Mouse (Mus musculus) stomach, embryonic 15.5 days (tissue): Measurements from ENCODE around the gene Klf1. TPM values are rescaled to one million over a fixed set of nuclear protein-coding genes. Genes with fewer than 3 reads are reported as not detected.

ENCODE experiments used
- ATAC-seq: fragments of 200-750 bp; cut with Nextera tagmentation; 2 replicates; pipeline ENCODE4 v1.8.0; 2017; ENCODE audit warnings: low read depth, moderate number of reproducible peaks, moderate TSS enrichment; ENCODE audit not compliant: insufficient read depth, low FRiP score
- H3K27ac ChIP-seq: fragments of 300-500 bp; sonication (generic); 2 replicates; pipeline ENCODE4 v1.5.1; 2015; ENCODE audit warnings: mild to moderate bottlenecking, inconsistent platforms
- H3K27me3 ChIP-seq: fragments of 300-500 bp; sonication (generic); replicated peaks from 2 replicates; pipeline ENCODE4 v1.6.1; 2015; ENCODE audit warnings: inconsistent platforms
- H3K36me3 ChIP-seq: fragments of 300-500 bp; sonication (generic); 2 replicates; pipeline ENCODE4 v1.6.1; 2015; ENCODE audit warnings: inconsistent platforms
- H3K4me1 ChIP-seq: fragments of 300-500 bp; sonication (generic); 2 replicates; pipeline ENCODE4 v1.6.1; 2015; ENCODE audit warnings: inconsistent platforms
- H3K4me2 ChIP-seq: fragments of 300-500 bp; sonication (generic); 2 replicates; pipeline ENCODE4 v1.6.1; 2015; ENCODE audit warnings: mild to moderate bottlenecking, inconsistent platforms
- H3K4me3 ChIP-seq: fragments of 300-500 bp; sonication (generic); replicated peaks from 2 replicates; pipeline ENCODE4 v1.5.1; 2015; ENCODE audit warnings: inconsistent platforms
- H3K9ac ChIP-seq: fragments of 300-500 bp; sonication (generic); 2 replicates; pipeline ENCODE4 v1.6.1; 2015; ENCODE audit warnings: inconsistent platforms
- H3K9me3 ChIP-seq: fragments of 300-500 bp; sonication (generic); 2 replicates; pipeline ENCODE4 v1.6.1; 2016; ENCODE audit warnings: inconsistent platforms
- WGBS: fragments of 180-500 bp; shearing (Covaris S2); methylation state at CpG from one replicate; pipeline ENCODE4 v1.1.7; 2015; 5-methylcytosine and 5-hydroxymethylcytosine counted together
- polyA plus RNA-seq: library from polyadenylated mRNA; unstranded; fragments of >200 nt; fragmentation: Nextera tagmentation; extraction: Ambion mirVana; gene quantifications from 2 replicates; pipeline ENCODE4 v1.2.1, GENCODE M21; 2015

Gene Klf1
- polyA plus RNA-seq, result 14.8 and 39.3 TPM in 2 replicates

DNA sequence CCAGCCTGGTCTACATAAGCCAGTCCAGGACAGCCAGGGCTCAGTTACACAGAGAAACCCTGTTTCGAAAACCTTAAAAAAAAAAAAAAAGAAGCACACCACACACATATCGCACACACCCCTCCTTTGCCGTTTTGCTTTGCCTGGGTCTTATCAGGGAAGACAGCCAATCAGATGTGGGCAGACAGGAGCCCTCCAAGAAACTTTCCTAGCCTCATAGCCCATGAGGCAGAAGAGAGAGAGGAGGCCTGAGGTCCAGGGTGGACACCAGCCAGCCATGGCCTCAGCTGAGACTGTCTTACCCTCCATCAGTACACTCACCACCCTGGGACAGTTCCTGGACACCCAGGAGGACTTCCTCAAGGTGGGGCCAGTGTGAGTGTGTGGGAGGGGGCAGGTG, at the start of gene Klf1:
Klf1 (plus strand) TSS at position 177 of the 400 bp plus-strand sequence.
- peak; percentile 61; the same call in 1 of the 2 replicates for ATAC-seq
- H3K27me3 ChIP-seq, result no peaks in the 10 kb centered on the region
- peak within 1 kb of the TSS; percentile 75 for H3K4me3 ChIP-seq
- peaks cover 15% of the 10 kb centered on the region for H3K4me1 ChIP-seq
- peak within 1 kb of the TSS; percentile 92 for H3K27ac ChIP-seq
- H3K4me2 ChIP-seq, result peak within 1 kb of the TSS; percentile 99
- H3K9ac ChIP-seq, result peak within 1 kb of the TSS; percentile 82
- no peaks in the 10 kb centered on the region for H3K9me3 ChIP-seq
- no peaks in the 10 kb centered on the region for H3K36me3 ChIP-seq
- 63% methylated on average over 3 of the region's 3 CpGs for WGBS

DNA sequence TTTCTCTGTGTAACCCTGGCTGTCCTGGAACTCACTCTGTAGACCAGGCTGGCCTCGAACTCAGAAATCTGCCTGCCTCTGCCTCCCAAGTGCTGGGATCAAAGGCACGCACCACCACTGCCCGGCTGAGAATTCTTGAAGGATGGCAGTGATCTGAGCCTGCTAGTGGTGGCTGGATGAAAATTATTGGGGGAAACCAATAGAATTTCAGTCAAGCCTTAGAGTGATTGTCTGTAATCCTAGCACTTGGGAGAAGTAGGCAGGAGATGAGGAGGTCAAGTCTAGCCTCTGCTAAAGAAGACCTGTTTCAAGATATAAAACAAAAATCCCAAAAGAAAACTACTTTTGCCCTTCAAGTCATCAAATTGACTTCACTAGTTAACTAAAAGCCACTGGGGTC, 45.3 kb upstream of the Klf1 start:
- H3K27ac ChIP-seq, result no peak overlapping the region
- no peak overlapping the region for H3K9ac ChIP-seq
- WGBS, result 94% methylated on average over 3 of the region's 3 CpGs
- H3K9me3 ChIP-seq, result no peaks in the 10 kb centered on the region
- no peak overlapping the region for H3K4me3 ChIP-seq
- H3K4me1 ChIP-seq, result peaks cover 12% of the 10 kb centered on the region
- no peak overlapping the region for H3K4me2 ChIP-seq
- peak; percentile 7; the same call in 1 of the 2 replicates for ATAC-seq
- no peaks in the 10 kb centered on the region for H3K27me3 ChIP-seq
- peaks cover 14% of the 10 kb centered on the region for H3K36me3 ChIP-seq

DNA sequence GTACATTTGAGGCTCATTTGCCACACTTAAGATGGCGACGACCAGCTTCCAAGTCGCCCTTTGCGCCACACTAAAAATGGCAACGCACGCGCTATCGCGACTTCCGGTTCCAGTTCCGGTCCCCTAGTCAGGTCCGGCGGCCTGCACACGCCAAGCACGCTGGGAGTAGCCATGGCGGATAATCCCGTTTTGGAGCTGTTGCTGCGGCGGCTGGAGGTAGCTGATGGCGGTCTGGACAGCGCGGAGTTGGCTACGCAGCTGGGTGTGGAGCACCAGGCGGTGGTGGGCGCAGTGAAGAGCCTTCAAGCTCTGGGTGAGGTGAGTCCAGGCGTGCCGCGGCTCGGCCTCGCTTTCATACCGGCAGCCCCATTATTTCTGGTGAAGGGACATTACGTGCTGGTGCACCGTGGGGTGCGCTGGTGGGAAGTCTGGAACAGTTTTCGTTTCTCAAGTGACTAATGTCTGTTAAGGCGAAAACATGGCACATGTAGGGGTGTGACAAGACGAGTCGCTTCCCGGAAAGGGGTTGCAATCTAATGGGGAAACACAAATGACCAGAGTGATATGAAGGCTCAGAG, 44.8 kb upstream of the Klf1 start, which contains the start of gene Farsa:
Farsa (plus strand) TSS at position 126 of the 578 bp plus-strand sequence.
- peaks cover 19% of the 10 kb centered on the region for H3K36me3 ChIP-seq
- H3K4me2 ChIP-seq, result peak within 1 kb of the TSS; percentile 83
- H3K9ac ChIP-seq, result peak within 1 kb of the TSS; percentile 89
- H3K4me1 ChIP-seq, result peaks cover 12% of the 10 kb centered on the region
- H3K27me3 ChIP-seq, result no peaks in the 10 kb centered on the region
- H3K9me3 ChIP-seq, result no peaks in the 10 kb centered on the region
- peak within 1 kb of the TSS; percentile 95 for H3K4me3 ChIP-seq
- ATAC-seq, result peak; percentile 92
- WGBS, result under 1% methylated on average over 39 of the region's 39 CpGs
- peak within 1 kb of the TSS; percentile 77 for H3K27ac ChIP-seq

DNA sequence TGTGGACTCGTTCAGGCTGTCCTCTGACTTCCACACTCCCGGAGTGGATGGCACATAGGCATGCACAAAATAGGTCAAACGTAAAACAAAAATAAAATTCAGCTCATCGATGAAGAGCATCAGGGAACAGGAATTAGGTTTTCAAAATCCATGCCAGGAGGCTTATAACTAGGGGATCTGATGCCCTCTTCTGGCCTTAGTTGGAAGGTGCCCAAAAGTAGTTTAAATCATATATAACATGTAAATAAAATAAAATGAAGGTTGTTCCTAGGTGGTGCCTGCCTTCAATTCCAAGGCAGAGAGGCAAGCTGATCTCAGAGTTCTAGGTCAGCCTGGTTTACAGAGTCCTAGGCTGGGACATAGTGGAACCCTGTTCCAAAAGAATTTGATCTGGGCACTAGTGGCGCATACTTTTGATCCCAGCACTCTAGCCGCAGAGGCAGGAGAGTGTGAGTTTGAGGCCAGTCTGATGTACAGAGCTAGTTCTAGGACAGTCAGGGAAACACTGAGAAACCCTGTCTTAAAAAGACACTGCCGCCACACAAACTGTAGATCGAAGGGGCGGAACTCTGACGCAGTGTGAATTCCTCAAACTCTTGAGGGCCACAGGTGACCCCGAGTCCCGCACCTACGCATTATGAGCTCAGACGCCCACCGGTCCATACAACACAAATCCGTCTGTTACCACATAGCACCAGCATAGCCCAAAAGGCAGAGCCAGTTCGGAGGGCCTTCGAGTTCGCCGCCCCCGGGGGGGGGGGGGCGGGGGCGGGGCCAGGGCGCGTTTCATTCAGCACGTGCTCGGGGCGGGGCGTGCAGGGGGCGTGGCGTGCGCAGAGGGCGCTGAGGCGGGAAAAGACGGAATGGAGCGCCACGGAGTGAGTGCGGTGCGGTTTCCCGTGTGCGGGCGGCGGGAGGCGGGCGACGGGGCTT, 30.1 kb upstream of the Klf1 start, which contains the start of gene Syce2:
Syce2 (plus strand) TSS at position 736 of the 933 bp plus-strand sequence.
- H3K36me3 ChIP-seq, result peaks cover 26% of the 10 kb centered on the region
- H3K4me3 ChIP-seq, result peak within 1 kb of the TSS; percentile 53
- peak within 1 kb of the TSS; percentile 34 for H3K9ac ChIP-seq
- H3K27ac ChIP-seq, result no peak within 1 kb of the TSS
- peaks cover 14% of the 10 kb centered on the region for H3K4me1 ChIP-seq
- peak within 1 kb of the TSS; percentile 100 for H3K4me2 ChIP-seq
- peak; percentile 73 for ATAC-seq
- H3K9me3 ChIP-seq, result no peaks in the 10 kb centered on the region
- 13% methylated on average over 44 of the region's 46 CpGs for WGBS
- H3K27me3 ChIP-seq, result no peaks in the 10 kb centered on the region

DNA sequence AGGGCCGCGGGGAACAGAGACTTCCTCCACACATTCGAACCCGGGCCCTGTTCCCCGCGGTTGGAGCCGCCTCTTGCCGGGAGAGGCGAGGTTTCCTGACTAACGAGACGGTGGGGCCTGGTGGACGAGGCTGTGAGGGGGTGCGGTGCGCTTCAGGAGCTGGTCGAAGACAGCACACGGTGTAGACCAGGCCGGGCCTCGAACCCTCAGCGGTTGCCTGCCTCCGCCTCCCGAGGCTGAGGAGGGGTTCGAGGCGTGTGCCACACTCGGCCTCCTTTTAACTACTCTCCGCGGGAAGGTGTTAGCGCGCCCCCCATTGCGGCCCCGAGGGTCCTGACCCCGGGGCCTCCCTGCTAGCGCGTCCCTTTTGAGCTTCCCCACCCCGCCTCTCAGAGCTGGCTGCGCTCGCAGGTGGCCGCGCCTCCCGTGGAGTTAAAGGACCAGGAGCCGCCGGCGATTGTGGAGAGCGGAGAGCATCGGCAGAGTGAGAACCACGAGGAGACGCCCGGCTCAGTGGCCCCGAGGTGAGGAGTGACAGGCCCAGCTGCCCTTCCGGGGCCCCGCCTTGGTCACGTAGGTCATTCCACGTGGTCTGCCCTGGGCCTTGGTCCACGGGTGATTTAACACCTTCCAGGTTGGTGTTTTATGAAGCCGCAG, 29.3 kb upstream of the Klf1 start:
- 3% methylated on average over 53 of the region's 54 CpGs for WGBS
- peak; percentile 65 for ATAC-seq
- H3K36me3 ChIP-seq, result peaks cover 18% of the 10 kb centered on the region
- H3K4me3 ChIP-seq, result peak overlapping the region; percentile 53
- peak overlapping the region; percentile 100 for H3K4me2 ChIP-seq
- peaks cover 14% of the 10 kb centered on the region for H3K4me1 ChIP-seq
- no peaks in the 10 kb centered on the region for H3K9me3 ChIP-seq
- H3K27me3 ChIP-seq, result no peaks in the 10 kb centered on the region
- H3K9ac ChIP-seq, result peak overlapping the region; percentile 34
- H3K27ac ChIP-seq, result no peak overlapping the region

DNA sequence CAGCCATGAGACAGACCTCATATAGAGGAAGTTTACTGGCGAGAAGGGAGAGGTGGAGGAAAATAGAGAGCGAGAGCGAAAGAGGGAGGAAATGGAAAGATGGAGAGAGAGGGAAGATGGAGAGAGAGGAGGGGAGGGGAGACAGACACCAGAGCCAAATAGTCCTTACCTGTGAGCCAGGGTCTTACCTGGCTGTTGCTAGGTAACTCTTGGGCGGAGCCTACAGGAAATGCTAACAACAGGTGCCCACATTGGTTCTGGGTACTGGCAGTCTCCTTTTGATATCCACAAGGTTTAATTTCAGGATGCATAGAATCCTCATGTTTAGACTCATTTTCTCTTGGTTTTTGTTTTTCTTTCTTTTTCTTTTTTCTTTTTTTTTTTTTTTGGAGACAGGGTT, 28.7 kb upstream of the Klf1 start:
- WGBS, result 63% methylated on average over 4 of the region's 4 CpGs
- Histone ChIP-seq H3K9me3 (no peaks in the 10 kb centered on the region), H3K4me1 (peaks cover 14% of the 10 kb centered on the region), H3K27ac (no peak overlapping the region), H3K9ac (0 out of 2 replicates have a peak overlapping the region, but pooled peaks have one; percentile 34), H3K4me2 (peak overlapping the region; percentile 100), H3K36me3 (peaks cover 12% of the 10 kb centered on the region), H3K4me3 (peak overlapping the region; percentile 53), H3K27me3 (no peaks in the 10 kb centered on the region)
- ATAC-seq, result no peak

DNA sequence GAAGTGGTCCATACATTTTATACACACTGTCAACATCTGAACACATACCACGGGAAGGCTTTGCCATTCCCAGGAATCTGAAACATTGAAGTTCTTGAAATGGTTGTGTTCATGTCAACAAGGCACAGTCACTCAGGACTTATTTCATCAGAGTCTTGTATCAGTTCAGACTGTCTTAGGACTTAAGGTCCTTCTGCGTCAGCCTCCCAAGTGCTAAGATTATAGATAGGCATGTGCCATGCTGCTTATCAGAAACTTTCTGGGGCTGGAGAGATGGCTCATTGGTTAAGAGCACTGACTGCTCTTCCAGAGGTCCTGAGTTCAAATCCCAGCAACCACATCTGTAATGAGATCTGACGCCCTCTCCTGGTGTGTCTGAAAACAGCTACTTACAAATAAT, 27.4 kb upstream of the Klf1 start:
- ATAC-seq, result no peak
- Histone ChIP-seq H3K27ac (no peak overlapping the region), H3K9me3 (no peaks in the 10 kb centered on the region), H3K9ac (no peak overlapping the region), H3K27me3 (no peaks in the 10 kb centered on the region), H3K36me3 (peaks cover 4% of the 10 kb centered on the region; the same call in 1 of the 2 replicates), H3K4me2 (no peak overlapping the region), H3K4me1 (peaks cover 14% of the 10 kb centered on the region), H3K4me3 (no peak overlapping the region)
- 89% methylated on average over 3 of the region's 3 CpGs for WGBS

DNA sequence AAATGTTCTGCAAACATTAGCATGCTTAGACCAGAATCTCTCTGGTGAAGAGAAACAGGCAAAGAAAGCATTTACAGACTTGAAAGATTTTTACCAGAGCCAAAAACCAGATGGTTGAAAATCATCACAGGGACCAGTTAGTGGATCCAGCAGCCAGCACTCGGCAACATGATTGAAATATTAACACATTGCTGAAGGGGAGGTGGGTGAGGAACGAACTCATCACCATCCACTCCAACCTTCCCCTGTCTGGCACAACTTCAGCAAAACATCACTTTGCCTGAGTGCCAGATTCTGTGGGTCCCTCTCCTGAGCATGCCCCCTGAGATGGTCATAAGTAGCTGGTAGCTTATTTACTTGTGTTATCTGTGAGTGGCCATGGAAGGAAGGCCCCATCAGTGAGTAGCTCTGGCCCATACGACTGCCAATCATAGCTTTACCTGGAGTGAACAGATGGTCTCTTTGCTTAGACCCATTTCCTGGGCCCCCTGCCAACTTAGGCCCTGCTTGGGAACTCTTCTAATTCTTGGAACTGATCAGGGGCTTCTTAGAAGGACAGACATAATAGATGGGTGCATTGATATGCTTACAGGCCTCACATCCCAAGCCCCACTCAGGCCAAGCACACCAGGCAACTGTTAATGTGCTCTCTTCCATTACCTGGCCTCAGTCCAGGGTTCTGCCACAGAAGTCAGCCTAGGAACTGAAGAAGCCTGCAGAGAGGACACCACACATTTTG, 24.3 kb upstream of the Klf1 start:
- Histone ChIP-seq H3K4me1 (peaks cover 6% of the 10 kb centered on the region), H3K4me3 (no peak overlapping the region), H3K27me3 (no peaks in the 10 kb centered on the region), H3K27ac (no peak overlapping the region), H3K36me3 (no peaks in the 10 kb centered on the region), H3K9me3 (no peaks in the 10 kb centered on the region), H3K4me2 (no peak overlapping the region), H3K9ac (no peak overlapping the region)
- ATAC-seq, result no peak
- WGBS, result 75% methylated on average over 3 of the region's 3 CpGs

DNA sequence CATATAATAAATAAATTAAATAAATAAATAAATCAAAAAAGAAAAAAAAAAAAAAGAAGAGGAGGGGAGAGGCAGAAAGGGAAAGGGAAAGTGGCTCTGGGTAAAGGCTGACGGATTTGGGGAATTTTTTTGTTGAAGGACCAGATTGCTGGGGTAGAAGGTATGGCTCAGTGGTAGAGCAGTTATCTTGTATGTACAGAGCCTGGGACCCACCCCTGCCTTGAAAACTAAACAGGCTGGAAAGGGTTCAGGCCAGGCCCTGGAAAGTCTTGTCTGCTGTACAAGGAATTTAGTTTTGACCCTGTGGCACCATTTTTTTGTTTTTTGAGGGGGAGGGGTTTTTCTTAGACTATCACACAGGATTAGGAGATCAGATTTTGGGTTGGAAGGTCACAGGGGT, 22.8 kb upstream of the Klf1 start:
- no peaks in the 10 kb centered on the region for H3K36me3 ChIP-seq
- H3K27me3 ChIP-seq, result no peaks in the 10 kb centered on the region
- H3K4me2 ChIP-seq, result no peak overlapping the region
- WGBS, result 80% methylated on average over 1 of the region's 1 CpGs
- ATAC-seq, result no peak
- no peaks in the 10 kb centered on the region for H3K4me1 ChIP-seq
- no peak overlapping the region for H3K4me3 ChIP-seq
- no peaks in the 10 kb centered on the region for H3K9me3 ChIP-seq
- H3K27ac ChIP-seq, result no peak overlapping the region
- no peak overlapping the region for H3K9ac ChIP-seq

DNA sequence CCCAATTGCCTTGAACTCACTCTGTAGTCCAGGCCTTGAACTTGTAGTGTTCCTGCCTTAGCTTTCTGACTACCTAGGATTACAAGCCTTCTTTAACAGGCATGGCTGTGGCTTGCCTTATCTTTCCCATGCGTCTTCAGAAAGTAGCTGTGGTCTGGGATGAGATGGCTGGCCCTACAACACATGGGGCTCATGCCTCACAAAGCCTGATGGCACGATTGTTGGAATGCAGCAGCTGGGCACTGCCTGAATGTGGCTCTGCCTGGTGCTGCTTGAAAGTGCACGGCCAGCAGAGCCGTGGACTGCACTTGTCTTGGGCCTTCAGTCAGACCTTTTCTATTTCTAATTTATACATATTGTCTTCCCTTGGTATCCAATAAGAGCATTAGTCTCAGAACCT, 17.0 kb upstream of the Klf1 start:
- Histone ChIP-seq H3K27ac (no peak overlapping the region), H3K27me3 (no peaks in the 10 kb centered on the region), H3K4me1 (no peaks in the 10 kb centered on the region), H3K36me3 (peaks cover 7% of the 10 kb centered on the region), H3K4me3 (no peak overlapping the region), H3K9ac (no peak overlapping the region), H3K4me2 (no peak overlapping the region), H3K9me3 (no peaks in the 10 kb centered on the region)
- no peak for ATAC-seq
- 88% methylated on average over 4 of the region's 4 CpGs for WGBS

DNA sequence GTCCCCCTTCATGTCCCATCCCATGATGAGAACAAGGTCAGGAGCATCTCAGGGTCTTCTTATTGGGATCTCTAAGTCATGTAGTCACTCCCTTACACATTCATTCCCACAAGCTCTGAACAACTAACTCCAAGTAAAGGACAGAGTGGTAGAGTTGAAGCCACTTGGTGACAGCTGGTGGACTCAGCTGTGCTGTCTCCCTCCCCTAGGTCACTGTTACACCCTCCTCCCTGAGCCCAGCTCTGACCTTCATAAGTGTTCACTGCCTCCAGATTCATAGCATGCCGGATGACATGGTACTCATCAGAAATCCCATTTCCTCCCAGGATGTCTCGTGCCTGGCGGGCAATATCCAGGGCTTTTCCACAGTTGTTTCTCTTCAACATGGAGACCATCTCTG, 13.4 kb upstream of the Klf1 start:
- H3K36me3 ChIP-seq, result peaks cover 7% of the 10 kb centered on the region
- peaks cover 6% of the 10 kb centered on the region for H3K4me1 ChIP-seq
- no peaks in the 10 kb centered on the region for H3K9me3 ChIP-seq
- WGBS, result 84% methylated on average over 3 of the region's 3 CpGs
- ATAC-seq, result no peak
- H3K4me3 ChIP-seq, result no peak overlapping the region
- no peaks in the 10 kb centered on the region for H3K27me3 ChIP-seq
- no peak overlapping the region for H3K27ac ChIP-seq
- no peak overlapping the region for H3K9ac ChIP-seq
- no peak overlapping the region for H3K4me2 ChIP-seq
